Mouse (Mus musculus): Measurements from ENCODE around the gene Snx17.

Gene Snx17

GRCm38 (mm10) chr5:31240637-31241521, 47.9 kb downstream of the Snx17 start, which contains the start of the genes Nrbp1 and Gm9970:
Gene Nrbp1 (plus strand): TSS chr5:31240864.
Gene Gm9970 (minus strand): TSS chr5:31241232.
- peak; percentile 94 for DNase-seq

GRCm38 (mm10) chr5:31241522-31242034, 48.6 kb downstream of the Snx17 start:
- DNase-seq: no peak

GRCm38 (mm10) chr5:31242191-31242590, 49.2 kb downstream of the Snx17 start:
- DNase-seq: no peak
